8 mouse cellular contexts compared by ENCODE assay signal in the genomic region with DNA sequence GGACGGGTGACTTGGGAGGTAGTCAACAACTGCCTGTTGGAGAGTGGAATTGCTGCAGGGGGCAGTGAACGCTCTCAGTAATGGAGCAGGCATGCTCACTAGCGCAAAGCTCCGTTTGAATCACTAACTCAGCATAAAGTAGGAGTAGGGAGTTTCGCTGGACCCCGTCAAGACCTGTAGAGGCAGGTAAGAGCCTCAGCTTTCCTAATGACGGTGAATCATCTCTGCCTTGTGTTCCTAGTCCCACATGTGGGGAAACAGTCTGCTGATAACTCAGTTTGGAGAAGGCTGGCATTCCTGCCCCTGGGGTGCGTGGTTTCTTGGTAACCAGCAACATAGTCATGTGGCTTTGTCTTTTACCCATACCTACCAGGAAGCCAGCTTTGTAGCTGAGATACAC. TPM values are rescaled to one million over a fixed set of nuclear protein-coding genes. Genes with fewer than 3 reads are reported as not detected.
DNase-seq lines count a peak whose midpoint lies in the region; ATAC-seq and TF ChIP-seq lines count a peak whose summit lies in the region.

No protein-coding gene starts in this region.

- H3K36me3 ChIP-seq in embryonic facial prominence, embryonic 14.5 days (ENCODE audit: control insufficient read depth, insufficient read depth, low read length), result peaks cover 43% of the 10 kb centered on the region
- peaks cover 3% of the 10 kb centered on the region; the same call in 1 of the 2 replicates for H3K36me3 ChIP-seq in midbrain, embryonic 11.5 days (ENCODE audit: control insufficient read depth, insufficient read depth, low read length)

- peak; percentile 60 for TF ChIP-seq CTCF in layer of hippocampus, adult 2 months (conservative IDR thresholded peaks at IDR 0.05)

- H3K9ac ChIP-seq in embryonic facial prominence, embryonic 14.5 days (ENCODE audit: low read depth, low read length), result 0 out of 2 replicates have a peak overlapping the region, but pooled peaks have one; percentile 34
- H3K9ac ChIP-seq in midbrain, embryonic 11.5 days (ENCODE audit: low read length), result no peak overlapping the region

- peak; percentile 35; the same call in 1 of the 2 replicates for ATAC-seq in embryonic facial prominence, embryonic 14.5 days (ENCODE audit: low read depth)
- no peak for ATAC-seq in midbrain, embryonic 11.5 days (ENCODE audit: low FRiP score)
- ATAC-seq in activated CD4-positive, CD25-positive, alpha-beta regulatory T cell, adult 4 months, result no peak
- no peak for ATAC-seq in megakaryocyte progenitor cell, adult 5-6 weeks (replicated peaks; ENCODE audit: poor library complexity)

- 40% methylated on average over 8 of the region's 8 CpGs for WGBS in embryonic facial prominence, embryonic 14.5 days
- 42% methylated on average over 8 of the region's 8 CpGs for WGBS in midbrain, embryonic 11.5 days

- peak overlapping the region; percentile 44 for H3K4me3 ChIP-seq in layer of hippocampus, adult 2 months
- no peak overlapping the region for H3K4me3 ChIP-seq in embryonic facial prominence, embryonic 14.5 days (ENCODE audit: low read depth, low read length)
- no peak overlapping the region for H3K4me3 ChIP-seq in midbrain, embryonic 11.5 days (ENCODE audit: low read depth, low read length)

- H3K9me3 ChIP-seq in embryonic facial prominence, embryonic 14.5 days (ENCODE audit: control insufficient read depth, low read length), result no peaks in the 10 kb centered on the region
- no peaks in the 10 kb centered on the region for H3K9me3 ChIP-seq in midbrain, embryonic 11.5 days (ENCODE audit: control insufficient read depth, low read length)

- H3K27ac ChIP-seq in layer of hippocampus, adult 2 months, result peak overlapping the region; percentile 99
- H3K27ac ChIP-seq in embryonic facial prominence, embryonic 14.5 days (replicated peaks; ENCODE audit: low read depth, low read length), result peak overlapping the region; percentile 2; the same call in 1 of the 2 replicates
- H3K27ac ChIP-seq in midbrain, embryonic 11.5 days (ENCODE audit: low read depth, low read length), result no peak overlapping the region

- H3K4me2 ChIP-seq in embryonic facial prominence, embryonic 14.5 days (ENCODE audit: low read depth, low read length), result peak overlapping the region; percentile 61
- peak overlapping the region; percentile 19; the same call in 1 of the 2 replicates for H3K4me2 ChIP-seq in midbrain, embryonic 11.5 days

- 0 out of 2 replicates have a peak, but pooled peaks cover 10% of the 10 kb centered on the region for H3K4me1 ChIP-seq in embryonic facial prominence, embryonic 14.5 days (ENCODE audit: control insufficient read depth, insufficient read depth, low read length)
- peaks cover 28% of the 10 kb centered on the region for H3K4me1 ChIP-seq in midbrain, embryonic 11.5 days (ENCODE audit: control insufficient read depth, insufficient read depth, low read length)

- peak in 1 of 2 experiments; percentile 10 for DNase-seq in layer of hippocampus, adult 2 months (ENCODE audit: low spot score in 2 of 2)
- no peak for DNase-seq in layer of hippocampus, adult 9-10 months (ENCODE audit: low spot score)
- DNase-seq in embryonic facial prominence, embryonic 14.5 days (ENCODE audit: low spot score), result peak; percentile 62
- peak; percentile 59 for DNase-seq in kidney, adult 11 months
- DNase-seq in midbrain, embryonic 11.5 days (ENCODE audit: low spot score, missing footprints), result peak; percentile 93
- DNase-seq in spleen, adult 18-20 months, result no peak

- no peaks in the 10 kb centered on the region for H3K27me3 ChIP-seq in embryonic facial prominence, embryonic 14.5 days (replicated peaks; ENCODE audit: control insufficient read depth, insufficient read depth, low read length)
- H3K27me3 ChIP-seq in midbrain, embryonic 11.5 days (ENCODE audit: control insufficient read depth, insufficient read depth, low read length), result no peaks in the 10 kb centered on the region

RNA-seq across cellular contexts. Expression of a gene that starts 3.0 kb away (rescaled TPM):
- total RNA-seq in layer of hippocampus, adult 2 months (2021), result 10 to 100 TPM; 24.1 to 24.4 TPM
- polyA plus RNA-seq in embryonic facial prominence, embryonic 14.5 days (2014; fragmentation: Nextera tagmentation; extraction: Ambion mirVana), result 15.6 and 15.8 TPM in 2 replicates
- 12.6 and 13.0 TPM in 2 replicates for polyA plus RNA-seq in midbrain, embryonic 11.5 days (2014; fragmentation: Nextera tagmentation; extraction: Ambion mirVana)
- polyA plus RNA-seq in activated CD4-positive, CD25-positive, alpha-beta regulatory T cell, adult 4 months (2017; shearing (Covaris generic)), result under 1 TPM in 1 of 2 experiments, not detected in 1; 0.13 TPM
- total RNA-seq in megakaryocyte progenitor cell, adult 5-6 weeks (2015), result not detected in 2 replicates
- not detected in 2 replicates for total RNA-seq in megakaryocyte progenitor cell, adult 5-6 weeks (2017)

RNA-seq across cellular contexts. Expression of a gene that starts 20.0 kb away (rescaled TPM):
- under 1 TPM in 1 of 2 experiments, not detected in 1; 0.12 TPM for total RNA-seq in layer of hippocampus, adult 2 months (2021)
- polyA plus RNA-seq in embryonic facial prominence, embryonic 14.5 days (2014; fragmentation: Nextera tagmentation; extraction: Ambion mirVana), result not detected in 2 replicates
- polyA plus RNA-seq in midbrain, embryonic 11.5 days (2014; fragmentation: Nextera tagmentation; extraction: Ambion mirVana), result not detected in 2 replicates
- polyA plus RNA-seq in activated CD4-positive, CD25-positive, alpha-beta regulatory T cell, adult 4 months (2017; shearing (Covaris generic)), result not detected
- not detected in 2 replicates for total RNA-seq in megakaryocyte progenitor cell, adult 5-6 weeks (2015)
- total RNA-seq in megakaryocyte progenitor cell, adult 5-6 weeks (2017), result not detected in 2 replicates

RNA-seq across cellular contexts. Expression of a gene that starts 56.7 kb away (rescaled TPM):
- 10 to 100 TPM; 12.5 to 16.1 TPM for total RNA-seq in layer of hippocampus, adult 2 months (2021)
- polyA plus RNA-seq in embryonic facial prominence, embryonic 14.5 days (2014; fragmentation: Nextera tagmentation; extraction: Ambion mirVana), result 19.0 and 21.3 TPM in 2 replicates
- 30.0 and 35.0 TPM in 2 replicates for polyA plus RNA-seq in midbrain, embryonic 11.5 days (2014; fragmentation: Nextera tagmentation; extraction: Ambion mirVana)
- 10 to 100 TPM; 18.4 to 23.7 TPM for polyA plus RNA-seq in activated CD4-positive, CD25-positive, alpha-beta regulatory T cell, adult 4 months (2017; shearing (Covaris generic))
- total RNA-seq in megakaryocyte progenitor cell, adult 5-6 weeks (2015), result 21.0 and 22.2 TPM in 2 replicates
- total RNA-seq in megakaryocyte progenitor cell, adult 5-6 weeks (2017), result 55.0 and 56.5 TPM in 2 replicates

Comparison
In these comparisons a context has a peak if more than half of its experiments do, and no peak if none do; other contexts are left out.
1. DNase-seq: peak in embryonic facial prominence, embryonic 14.5 days (single experiment), kidney, adult 11 months (single experiment) and midbrain, embryonic 11.5 days (single experiment); none in layer of hippocampus, adult 9-10 months (single experiment) and spleen, adult 18-20 months (0 of 2).
2. RNA of a gene that starts 3.0 kb away (polyA plus RNA-seq): 15.6 to 15.8 TPM in embryonic facial prominence, embryonic 14.5 days and 12.6 to 13.0 TPM in midbrain, embryonic 11.5 days; 0.13 TPM in activated CD4-positive, CD25-positive, alpha-beta regulatory T cell, adult 4 months; every median in the first group is over 10 times any median in the second.